Mouse (Mus musculus) frontal cortex, adult (tissue): ENCODE results near the gene Mmp9.

Source experiments
- ATAC-seq: cut with Nextera tagmentation; 2 replicates; pipeline ENCODE4 v1.9.2; 2017; ENCODE audit warnings: mild to moderate bottlenecking, moderate library complexity, mixed read lengths; ENCODE audit not compliant: low TSS enrichment

Gene Mmp9

GRCm38 (mm10) chr2:164912749-164913427 lies 27.7 kb upstream of the Mmp9 start:
- no peak for ATAC-seq

- ATAC-seq: no peak
Observed at GRCm38 (mm10) chr2:164913428-164913786, 27.2 kb upstream of the Mmp9 start.

GRCm38 (mm10) chr2:164916820-164917219 lies 23.8 kb upstream of the Mmp9 start:
- ATAC-seq: no peak

GRCm38 (mm10) chr2:164917371-164917770 lies 23.2 kb upstream of the Mmp9 start:
- ATAC-seq: no peak

GRCm38 (mm10) chr2:164918325-164918724 lies 22.3 kb upstream of the Mmp9 start:
- no peak for ATAC-seq

GRCm38 (mm10) chr2:164921984-164922383 lies 18.6 kb upstream of the Mmp9 start:
- ATAC-seq: no peak

GRCm38 (mm10) chr2:164923291-164923690 lies 17.3 kb upstream of the Mmp9 start:
- ATAC-seq: no peak

GRCm38 (mm10) chr2:164924100-164924857 lies 16.3 kb upstream of the Mmp9 start:
- peak; percentile 84 for ATAC-seq

- ATAC-seq: no peak
Observed at GRCm38 (mm10) chr2:164930706-164931581, 9.6 kb upstream of the Mmp9 start.

GRCm38 (mm10) chr2:164933534-164933933 lies 7.0 kb upstream of the Mmp9 start:
- no peak for ATAC-seq

- ATAC-seq: no peak
Observed at GRCm38 (mm10) chr2:164935991-164936390, 4.6 kb upstream of the Mmp9 start.

- peak; percentile 82 for ATAC-seq
Observed at GRCm38 (mm10) chr2:164938146-164939091, 2.2 kb upstream of the Mmp9 start.

- ATAC-seq: peak; percentile 42; the same call in 1 of the 2 replicates
Observed at GRCm38 (mm10) chr2:164939106-164939505, 1.5 kb upstream of the Mmp9 start.

GRCm38 (mm10) chr2:164942692-164943290 lies 2.2 kb downstream of the Mmp9 start:
- no peak for ATAC-seq

- ATAC-seq: no peak
Observed at GRCm38 (mm10) chr2:164947506-164947905, 6.9 kb downstream of the Mmp9 start.

- no peak for ATAC-seq
Observed at GRCm38 (mm10) chr2:164947930-164948329, 7.3 kb downstream of the Mmp9 start.

- ATAC-seq: no peak
Observed at GRCm38 (mm10) chr2:164948962-164949361, 8.4 kb downstream of the Mmp9 start.

GRCm38 (mm10) chr2:164950501-164950900 lies 9.9 kb downstream of the Mmp9 start:
- no peak for ATAC-seq

- ATAC-seq: no peak
Observed at GRCm38 (mm10) chr2:164951745-164952144, 11.2 kb downstream of the Mmp9 start.

- no peak for ATAC-seq
Observed at GRCm38 (mm10) chr2:164952448-164952847, 11.9 kb downstream of the Mmp9 start.

- peak; percentile 86; the same call in 1 of the 2 replicates for ATAC-seq
Observed at GRCm38 (mm10) chr2:164953224-164953623, 12.6 kb downstream of the Mmp9 start.
